ENCODE assay signal across 21 mouse cellular contexts in genomic region chr3:100470902-100471301, GRCm38 (mm10). TPM values are rescaled to one million over a fixed set of nuclear protein-coding genes. Genes with fewer than 3 reads are reported as not detected.
DNase-seq lines count a peak whose midpoint lies in the region; ATAC-seq and TF ChIP-seq lines count a peak whose summit lies in the region.
"Had no signal": no experiment of that assay in that cellular context is flagged by ENCODE, and none has a peak within 500 bp of the region (broad histone marks: within the 10 kb centered on the region; RNA-seq: fewer than 3 reads in every experiment).

No protein-coding gene starts in this region.

- H3K27me3 ChIP-seq in kidney, embryonic 15.5 days, result no peaks in the 10 kb centered on the region
- H3K27me3 ChIP-seq in kidney, postnatal 0 days (ENCODE audit: insufficient read depth, low read length), result no peaks in the 10 kb centered on the region
- H3K27me3 ChIP-seq in kidney, adult 2 months (replicated peaks; ENCODE audit: control insufficient read depth, insufficient read depth, low read length), result no peaks in the 10 kb centered on the region
- H3K27me3 ChIP-seq in embryonic facial prominence, embryonic 10.5 days (replicated peaks; ENCODE audit: low read depth, poor library complexity, severe bottlenecking), result no peaks in the 10 kb centered on the region
- H3K27me3 ChIP-seq: embryonic facial prominence, embryonic 13.5 days; embryonic facial prominence, embryonic 15.5 days; forebrain, embryonic 13.5 days; forebrain, embryonic 15.5 days had no signal

- 49% methylated on average over 3 of the region's 3 CpGs for WGBS in kidney, embryonic 15.5 days
- WGBS in kidney, postnatal 0 days, result 42% methylated on average over 3 of the region's 3 CpGs
- WGBS in kidney, adult 2 months, result 72% methylated on average over 3 of the region's 3 CpGs
- WGBS in embryonic facial prominence, embryonic 10.5 days, result 59% methylated on average over 3 of the region's 3 CpGs

- H3K9me3 ChIP-seq in kidney, embryonic 15.5 days (replicated peaks), result no peaks in the 10 kb centered on the region
- H3K9me3 ChIP-seq in kidney, postnatal 0 days (replicated peaks; ENCODE audit: low read length), result no peaks in the 10 kb centered on the region
- H3K9me3 ChIP-seq in embryonic facial prominence, embryonic 10.5 days, result no peaks in the 10 kb centered on the region
- H3K9me3 ChIP-seq: embryonic facial prominence, embryonic 13.5 days; embryonic facial prominence, embryonic 15.5 days; forebrain, embryonic 13.5 days; forebrain, embryonic 15.5 days had no signal

- peaks cover 18% of the 10 kb centered on the region for H3K4me1 ChIP-seq in kidney, embryonic 15.5 days
- no peaks in the 10 kb centered on the region for H3K4me1 ChIP-seq in kidney, postnatal 0 days (replicated peaks; ENCODE audit: insufficient read depth, low read length)
- no peaks in the 10 kb centered on the region for H3K4me1 ChIP-seq in kidney, adult 2 months (ENCODE audit: control insufficient read depth, insufficient read depth, low read length)
- H3K4me1 ChIP-seq in embryonic facial prominence, embryonic 10.5 days, result peaks cover 22% of the 10 kb centered on the region
- H3K4me1 ChIP-seq: embryonic facial prominence, embryonic 13.5 days; embryonic facial prominence, embryonic 15.5 days; forebrain, embryonic 13.5 days; forebrain, embryonic 15.5 days had no signal

- no peak for TF ChIP-seq CTCF in kidney, postnatal 0 days (IDR thresholded peaks at IDR 0.05; ENCODE audit: low read depth)
- TF ChIP-seq CTCF in kidney, adult 2 months (conservative IDR thresholded peaks at IDR 0.05; ENCODE audit: insufficient read depth, insufficient read length, low read depth, low read length), result no peak

- H3K9ac ChIP-seq in kidney, embryonic 15.5 days, result no peak overlapping the region
- no peak overlapping the region for H3K9ac ChIP-seq in kidney, postnatal 0 days (ENCODE audit: low read depth, low read length)
- H3K9ac ChIP-seq: embryonic facial prominence, embryonic 13.5 days; embryonic facial prominence, embryonic 15.5 days; forebrain, embryonic 13.5 days; forebrain, embryonic 15.5 days; forebrain, postnatal 0 days had no signal

- no peak for TF ChIP-seq POLR2A in kidney, adult 2 months (IDR thresholded peaks at IDR 0.05; ENCODE audit: low read depth, low read length)

- H3K4me3 ChIP-seq in kidney, embryonic 15.5 days (replicated peaks), result no peak overlapping the region
- no peak overlapping the region for H3K4me3 ChIP-seq in kidney, postnatal 0 days (replicated peaks; ENCODE audit: low read depth, low read length)
- H3K4me3 ChIP-seq in kidney, adult 2 months (ENCODE audit: insufficient read depth, low read depth, low read length), result no peak overlapping the region
- no peak overlapping the region for H3K4me3 ChIP-seq in embryonic facial prominence, embryonic 10.5 days
- H3K4me3 ChIP-seq: embryonic facial prominence, embryonic 13.5 days; embryonic facial prominence, embryonic 15.5 days; forebrain, embryonic 13.5 days; forebrain, embryonic 15.5 days had no signal

- ATAC-seq in kidney, embryonic 15.5 days (replicated peaks; ENCODE audit: low FRiP score), result peak; percentile 55; the same call in 1 of the 2 replicates
- ATAC-seq in kidney, postnatal 0 days (replicated peaks; ENCODE audit: low FRiP score, low read depth), result peak; percentile 56
- 0 out of 2 replicates have a peak, but pooled peaks have one; percentile 9 for ATAC-seq in megakaryocyte progenitor cell, adult 5-6 weeks (replicated peaks; ENCODE audit: poor library complexity)
- ATAC-seq: forebrain, embryonic 13.5 days; forebrain, embryonic 15.5 days; forebrain, postnatal 0 days had no signal

- H3K36me3 ChIP-seq in kidney, embryonic 15.5 days, result no peaks in the 10 kb centered on the region
- no peaks in the 10 kb centered on the region for H3K36me3 ChIP-seq in kidney, postnatal 0 days (ENCODE audit: insufficient read depth, low read length)
- no peaks in the 10 kb centered on the region for H3K36me3 ChIP-seq in kidney, adult 2 months (ENCODE audit: control insufficient read depth, insufficient read depth, low read length)
- H3K36me3 ChIP-seq in embryonic facial prominence, embryonic 10.5 days (replicated peaks), result no peaks in the 10 kb centered on the region
- H3K36me3 ChIP-seq: embryonic facial prominence, embryonic 13.5 days; embryonic facial prominence, embryonic 15.5 days; forebrain, embryonic 15.5 days had no signal

- H3K4me2 ChIP-seq in kidney, embryonic 15.5 days, result no peak overlapping the region
- H3K4me2 ChIP-seq in kidney, postnatal 0 days (ENCODE audit: low read length), result no peak overlapping the region
- H3K4me2 ChIP-seq: embryonic facial prominence, embryonic 13.5 days; embryonic facial prominence, embryonic 15.5 days; forebrain, embryonic 13.5 days; forebrain, embryonic 15.5 days had no signal

- peak overlapping the region; percentile 48 for H3K27ac ChIP-seq in kidney, embryonic 15.5 days
- no peak overlapping the region for H3K27ac ChIP-seq in kidney, postnatal 0 days
- no peak overlapping the region for H3K27ac ChIP-seq in kidney, adult 2 months (ENCODE audit: insufficient read depth, low read depth, low read length)
- H3K27ac ChIP-seq in embryonic facial prominence, embryonic 10.5 days (replicated peaks), result no peak overlapping the region
- H3K27ac ChIP-seq: embryonic facial prominence, embryonic 13.5 days; embryonic facial prominence, embryonic 15.5 days; forebrain, embryonic 13.5 days; forebrain, embryonic 15.5 days had no signal

- DNase-seq in kidney, adult 8-10 months, result no peak
- peak; percentile 66 for DNase-seq in kidney, postnatal 0 days (ENCODE audit: low spot score)
- no peak for DNase-seq in kidney, adult 2 months
- DNase-seq in embryonic facial prominence, embryonic 10.5 days (ENCODE audit: low spot score), result no peak
- DNase-seq: adrenal gland, adult 2 months; adrenal gland, postnatal 10 days; adrenal gland, postnatal 25 days; cerebellum, adult 11 months; cerebellum, adult 18-20 months; cerebellum, adult 8-10 months; cerebellum, adult 9-11 months; cerebellum, postnatal 14 days; cerebellum, postnatal 36 days; embryo, embryonic 11 days; forebrain, postnatal 0 days had no signal

RNA-seq across cellular contexts. Expression of gene Tent5c, which starts 18.2 kb away (rescaled TPM):
- 7.3 and 9.4 TPM in 2 replicates for polyA plus RNA-seq in kidney, embryonic 15.5 days (2015; fragmentation: Nextera tagmentation; extraction: Ambion mirVana)
- polyA plus RNA-seq in kidney, postnatal 0 days (2015; fragmentation: Nextera tagmentation; extraction: Ambion mirVana), result 3.4 and 3.8 TPM in 2 replicates
- 3.8 and 4.2 TPM in 2 replicates for polyA plus RNA-seq in kidney, adult 2 months (2012; rRNA removed)
- total RNA-seq in megakaryocyte progenitor cell, adult 5-6 weeks (2015), result 1.0 and 1.3 TPM in 2 replicates
- total RNA-seq in megakaryocyte progenitor cell, adult 5-6 weeks (2017), result 0.71 and 0.91 TPM in 2 replicates
- polyA plus RNA-seq in embryonic facial prominence, embryonic 10.5 days (2016; fragmentation: Nextera tagmentation; extraction: Ambion mirVana), result 1.2 and 1.7 TPM in 2 replicates
